Mouse (Mus musculus): Measurements from ENCODE around the gene Kif1c.

DNA sequence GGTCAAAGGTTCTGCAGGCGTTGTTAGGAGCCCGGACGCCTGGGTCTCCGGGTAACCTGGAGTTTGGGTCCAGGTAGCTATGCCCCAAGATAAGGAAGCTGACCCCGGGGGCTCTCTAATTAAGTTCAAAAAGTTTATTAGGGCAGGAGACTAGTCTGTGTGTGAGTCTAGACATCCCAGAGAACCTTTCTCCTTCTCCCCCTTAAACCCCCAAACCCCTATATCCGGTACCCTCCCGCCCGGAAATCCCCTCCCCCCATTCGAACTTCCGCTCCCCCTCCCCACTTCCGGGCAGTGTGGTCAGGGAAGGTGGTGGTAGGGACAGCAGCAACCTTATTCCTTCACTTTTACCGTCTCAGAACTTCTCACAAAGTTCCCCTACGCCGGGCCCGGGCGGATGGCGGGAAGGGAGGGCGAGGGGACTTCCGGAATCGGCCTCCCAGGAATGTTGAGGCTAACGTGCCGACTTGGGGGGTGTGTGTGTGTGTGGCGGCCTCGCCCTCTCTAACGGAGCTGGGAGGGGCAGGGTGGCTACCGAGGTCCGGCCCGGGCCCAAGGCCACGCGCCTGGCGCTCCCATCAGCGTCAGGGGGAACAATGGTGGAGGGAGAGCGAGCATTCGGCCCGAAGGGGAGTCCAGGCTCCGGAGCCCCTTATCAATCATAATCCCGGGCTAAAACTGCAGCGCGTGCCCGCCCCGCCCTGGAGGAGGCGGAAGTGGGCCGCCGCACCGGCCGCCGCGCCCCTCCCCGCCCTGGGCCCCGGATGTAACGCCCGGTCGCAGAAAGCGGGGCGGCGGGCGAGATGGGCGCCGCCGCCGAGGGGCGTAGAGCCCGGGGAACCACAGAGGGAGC lies 46.8 kb upstream of the Kif1c start:
- TF ChIP-seq CTCF (IDR thresholded peaks at IDR 0.05; ENCODE audit: control insufficient read depth, insufficient read depth, low read length) (no peak), POLR2A (IDR thresholded peaks at IDR 0.05; ENCODE audit: borderline replicate concordance, control insufficient read depth, low read depth, low read length) (peak; percentile 37; the same call in 1 of the 2 replicates)
